Mouse (Mus musculus) limb, embryonic 11.5 days (tissue): ENCODE data around the gene Dgkd. TPM values are rescaled to one million over a fixed set of nuclear protein-coding genes. Genes with fewer than 3 reads are reported as not detected.

Experiments
- ATAC-seq: fragments of 200-750 bp; cut with Nextera tagmentation; 2 replicates; pipeline ENCODE4 v1.8.0; 2017; ENCODE audit warnings: low read depth; ENCODE audit not compliant: insufficient number of reproducible peaks, low FRiP score, low TSS enrichment
- DNase-seq: peaks from one replicate; pipeline ENCODE4 v3.0.0-alpha.2; 2015; ENCODE audit warnings: low spot score
- H3K27ac ChIP-seq: fragments of 300-500 bp; sonication (generic); replicated peaks from 2 replicates; pipeline ENCODE4 v1.5.1; 2014; ENCODE audit warnings: low read depth, mild to moderate bottlenecking, low read length
- H3K27me3 ChIP-seq: fragments of 300-500 bp; sonication (generic); 2 replicates; pipeline ENCODE4 v1.6.1; 2014; ENCODE audit warnings: mild to moderate bottlenecking, low read length, mixed read lengths; ENCODE audit not compliant: control insufficient read depth, insufficient read depth
- H3K36me3 ChIP-seq: fragments of 300-500 bp; sonication (generic); 2 replicates; pipeline ENCODE4 v1.6.1; 2014; ENCODE audit warnings: mild to moderate bottlenecking, low read length, moderate library complexity, mixed read lengths; ENCODE audit not compliant: control insufficient read depth, insufficient read depth
- H3K4me1 ChIP-seq: fragments of 300-500 bp; sonication (generic); 2 replicates; pipeline ENCODE4 v1.6.1; 2014; ENCODE audit warnings: low read length, mixed read lengths; ENCODE audit not compliant: control insufficient read depth, insufficient read depth
- H3K4me2 ChIP-seq: fragments of 300-500 bp; sonication (generic); 2 replicates; pipeline ENCODE4 v1.6.1; 2014; ENCODE audit warnings: low read depth, mild to moderate bottlenecking, moderate library complexity; ENCODE audit not compliant: severe bottlenecking
- H3K4me3 ChIP-seq: fragments of 300-500 bp; sonication (generic); 2 replicates; pipeline ENCODE4 v1.5.1; 2014; ENCODE audit warnings: low read depth, low read length
- H3K9ac ChIP-seq: fragments of 300-500 bp; sonication (generic); 2 replicates; pipeline ENCODE4 v1.6.1; 2014; ENCODE audit warnings: mild to moderate bottlenecking, low read length
- H3K9me3 ChIP-seq: fragments of 300-500 bp; sonication (generic); 2 replicates; pipeline ENCODE4 v1.6.1; 2016; ENCODE audit warnings: low read length; ENCODE audit not compliant: control insufficient read depth
- WGBS: fragments of 180-500 bp; shearing (Covaris S2); extraction: QIAGEN DNeasy Blood & Tissue Kit; methylation state at CpG from one replicate; pipeline ENCODE4 v1.1.7; 2014; 5-methylcytosine and 5-hydroxymethylcytosine counted together
- polyA plus RNA-seq: library from polyadenylated mRNA; unstranded; fragments of >200 nt; fragmentation: Nextera tagmentation; extraction: Ambion mirVana; gene quantifications from 2 replicates; pipeline ENCODE4 v1.2.1, GENCODE M21; 2014

The Dgkd gene
- polyA plus RNA-seq, 1 experiment from 2014 or later: 39.1 TPM

DNA sequence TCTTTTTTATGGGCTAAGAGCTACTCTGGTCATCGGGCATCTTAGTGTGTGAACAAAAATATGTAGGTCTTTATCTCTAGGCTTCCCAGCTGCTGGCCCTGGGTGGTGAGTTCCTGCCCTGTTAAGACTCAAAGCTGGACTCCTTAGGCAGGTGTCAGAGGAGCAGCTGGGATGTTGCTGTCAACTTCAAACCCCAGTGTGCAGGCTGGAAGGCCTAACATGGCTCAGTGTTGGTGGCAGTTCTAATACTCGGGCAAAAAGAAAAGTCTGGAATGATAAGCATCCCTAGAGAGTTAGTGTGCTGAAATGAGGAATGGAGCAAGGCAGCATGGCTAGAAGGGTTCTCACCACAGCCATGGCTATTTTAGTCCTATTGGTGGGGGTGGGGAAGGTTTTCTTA is 27.8 kb downstream of the Dgkd start:
- no peaks in the 10 kb centered on the region for H3K9me3 ChIP-seq
- H3K9ac ChIP-seq: no peak overlapping the region
- H3K27me3 ChIP-seq: no peaks in the 10 kb centered on the region
- H3K36me3 ChIP-seq: peaks cover 5% of the 10 kb centered on the region; the same call in 1 of the 2 replicates
- no peak overlapping the region for H3K27ac ChIP-seq
- ATAC-seq: no peak
- WGBS: 67% methylated on average over 2 of the region's 2 CpGs
- DNase-seq: no peak
- H3K4me3 ChIP-seq: no peak overlapping the region
- no peaks in the 10 kb centered on the region; the same call in 1 of the 2 replicates for H3K4me1 ChIP-seq
- no peak overlapping the region for H3K4me2 ChIP-seq

- DNase-seq (no peak), ATAC-seq (no peak)
- Histone ChIP-seq H3K9me3 (no peaks in the 10 kb centered on the region), H3K4me2 (no peak overlapping the region), H3K4me3 (no peak overlapping the region), H3K36me3 (peaks cover 5% of the 10 kb centered on the region; the same call in 1 of the 2 replicates), H3K27ac (no peak overlapping the region), H3K4me1 (no peaks in the 10 kb centered on the region; the same call in 1 of the 2 replicates), H3K27me3 (no peaks in the 10 kb centered on the region), H3K9ac (no peak overlapping the region)
- 82% methylated on average over 4 of the region's 4 CpGs for WGBS
Measured at GRCm38 (mm10) chr1:87881726-87882125, 28.6 kb downstream of the Dgkd start.

- no peak overlapping the region for H3K27ac ChIP-seq
- no peak overlapping the region for H3K9ac ChIP-seq
- DNase-seq (no peak), ATAC-seq (no peak)
- peaks cover 5% of the 10 kb centered on the region; the same call in 1 of the 2 replicates for H3K36me3 ChIP-seq
- H3K27me3 ChIP-seq: no peaks in the 10 kb centered on the region
- no peaks in the 10 kb centered on the region; the same call in 1 of the 2 replicates for H3K4me1 ChIP-seq
- H3K4me2 ChIP-seq: no peak overlapping the region
- H3K9me3 ChIP-seq: no peaks in the 10 kb centered on the region
- no peak overlapping the region for H3K4me3 ChIP-seq
Measured at GRCm38 (mm10) chr1:87882554-87882953, 29.5 kb downstream of the Dgkd start.

DNA sequence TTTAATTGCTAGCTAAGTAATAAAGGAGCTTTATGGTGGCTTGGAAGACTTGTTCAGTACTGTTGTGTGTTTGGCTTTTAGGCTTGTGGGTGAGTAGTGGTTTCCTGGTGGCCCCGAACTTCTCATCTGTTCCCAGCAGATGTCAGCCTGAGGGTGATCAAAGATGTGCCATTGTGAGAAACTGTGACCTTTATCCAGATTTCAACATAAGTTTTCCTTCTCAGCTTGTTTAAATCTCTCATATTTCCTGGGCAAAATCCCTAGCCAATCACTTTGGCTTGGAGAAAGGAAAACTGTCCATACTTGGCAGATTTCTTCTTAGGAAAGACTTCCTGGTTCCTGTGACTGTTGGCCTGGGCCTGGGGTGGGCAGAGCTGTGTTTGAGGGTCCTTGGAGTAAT is 37.9 kb downstream of the Dgkd start:
- Histone ChIP-seq H3K27me3 (no peaks in the 10 kb centered on the region), H3K4me2 (no peak overlapping the region), H3K36me3 (no peaks in the 10 kb centered on the region), H3K4me1 (no peaks in the 10 kb centered on the region), H3K9ac (no peak overlapping the region), H3K4me3 (no peak overlapping the region), H3K9me3 (no peaks in the 10 kb centered on the region), H3K27ac (no peak overlapping the region)
- 68% methylated on average over 1 of the region's 1 CpGs for WGBS
- ATAC-seq (no peak), DNase-seq (no peak)

DNA sequence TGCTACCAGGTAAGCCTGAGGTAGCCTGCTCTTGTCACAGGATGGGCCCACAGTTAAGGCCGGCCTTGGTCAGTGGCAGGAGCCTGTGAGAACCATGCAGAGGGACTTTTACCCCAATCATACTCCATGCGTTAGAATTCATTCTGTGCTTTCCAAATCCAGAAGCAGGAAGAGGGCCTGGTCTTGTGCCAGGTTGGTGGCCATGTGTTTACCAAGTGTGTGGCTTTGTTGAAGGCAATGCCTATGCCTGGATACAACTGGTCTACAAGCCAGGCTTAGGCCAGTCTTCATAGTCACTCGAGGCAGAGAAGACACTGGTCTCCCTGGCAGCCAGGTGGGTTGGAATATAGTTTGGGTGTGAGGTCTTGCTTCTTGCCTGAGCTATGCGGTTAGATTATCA is 38.5 kb downstream of the Dgkd start:
- no peak overlapping the region for H3K9ac ChIP-seq
- no peaks in the 10 kb centered on the region for H3K9me3 ChIP-seq
- H3K4me2 ChIP-seq: no peak overlapping the region
- no peaks in the 10 kb centered on the region for H3K4me1 ChIP-seq
- ATAC-seq: no peak
- no peaks in the 10 kb centered on the region for H3K27me3 ChIP-seq
- 87% methylated on average over 4 of the region's 4 CpGs for WGBS
- no peak overlapping the region for H3K4me3 ChIP-seq
- H3K27ac ChIP-seq: no peak overlapping the region
- no peaks in the 10 kb centered on the region for H3K36me3 ChIP-seq
- no peak for DNase-seq

- no peak overlapping the region for H3K27ac ChIP-seq
- ATAC-seq (no peak), DNase-seq (no peak)
- H3K4me2 ChIP-seq: no peak overlapping the region
- 90% methylated on average over 2 of the region's 2 CpGs for WGBS
- H3K4me1 ChIP-seq: no peaks in the 10 kb centered on the region
- H3K9ac ChIP-seq: no peak overlapping the region
- no peaks in the 10 kb centered on the region for H3K36me3 ChIP-seq
- no peaks in the 10 kb centered on the region for H3K9me3 ChIP-seq
- no peak overlapping the region for H3K4me3 ChIP-seq
- H3K27me3 ChIP-seq: no peaks in the 10 kb centered on the region
Measured at GRCm38 (mm10) chr1:87892499-87892898, 39.4 kb downstream of the Dgkd start.

- Histone ChIP-seq H3K36me3 (no peaks in the 10 kb centered on the region), H3K9ac (no peak overlapping the region), H3K4me3 (no peak overlapping the region), H3K4me2 (no peak overlapping the region), H3K4me1 (no peaks in the 10 kb centered on the region), H3K27me3 (no peaks in the 10 kb centered on the region), H3K27ac (no peak overlapping the region), H3K9me3 (no peaks in the 10 kb centered on the region)
- DNase-seq (no peak), ATAC-seq (no peak)
- 93% methylated on average over 4 of the region's 4 CpGs for WGBS
Measured at GRCm38 (mm10) chr1:87893414-87893813, 40.3 kb downstream of the Dgkd start.

- no peak overlapping the region for H3K9ac ChIP-seq
- H3K36me3 ChIP-seq: no peaks in the 10 kb centered on the region
- DNase-seq: no peak
- WGBS: 93% methylated on average over 2 of the region's 2 CpGs
- H3K27me3 ChIP-seq: no peaks in the 10 kb centered on the region
- no peak overlapping the region for H3K27ac ChIP-seq
- no peak overlapping the region for H3K4me3 ChIP-seq
- no peak for ATAC-seq
- H3K4me2 ChIP-seq: no peak overlapping the region
- H3K9me3 ChIP-seq: no peaks in the 10 kb centered on the region
- no peaks in the 10 kb centered on the region for H3K4me1 ChIP-seq
Measured at GRCm38 (mm10) chr1:87896921-87897320, 43.8 kb downstream of the Dgkd start.

DNA sequence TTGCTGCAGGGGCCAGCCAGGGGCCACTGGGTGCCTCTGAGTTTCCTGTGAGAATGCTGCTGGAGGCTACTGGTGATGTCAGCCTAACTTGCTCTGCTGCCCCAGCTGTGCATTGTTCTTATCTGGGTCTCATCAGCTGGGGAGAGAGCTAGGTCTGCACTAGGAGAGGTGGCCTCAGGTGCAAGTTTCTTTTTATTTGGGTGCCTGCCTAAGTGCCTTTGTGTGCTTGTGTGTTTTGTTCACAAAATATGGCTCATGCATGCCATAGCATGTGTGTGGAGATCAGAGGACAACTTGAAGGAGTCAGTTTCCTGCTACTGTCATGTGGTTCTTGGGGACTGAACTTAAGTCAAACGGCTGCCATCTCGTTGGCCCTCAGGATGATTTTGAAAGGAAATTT is 46.6 kb downstream of the Dgkd start:
- H3K27me3 ChIP-seq: no peaks in the 10 kb centered on the region
- 87% methylated on average over 2 of the region's 2 CpGs for WGBS
- no peaks in the 10 kb centered on the region for H3K36me3 ChIP-seq
- no peak overlapping the region for H3K4me2 ChIP-seq
- H3K9me3 ChIP-seq: no peaks in the 10 kb centered on the region
- no peak overlapping the region for H3K27ac ChIP-seq
- H3K4me1 ChIP-seq: no peaks in the 10 kb centered on the region
- no peak for ATAC-seq
- H3K4me3 ChIP-seq: no peak overlapping the region
- no peak for DNase-seq
- no peak overlapping the region for H3K9ac ChIP-seq
